Mouse (Mus musculus): Measurements from ENCODE around the gene Zfp967. TPM values are rescaled to one million over a fixed set of nuclear protein-coding genes. Genes with fewer than 3 reads are reported as not detected.
"Not testable (repeated sequence)": the region's sequence is repeated elsewhere in the genome, so short reads cannot be mapped to it uniquely, and the experiment has no call there.

The Zfp967 gene
- polyA plus RNA-seq (2012; rRNA removed): not detected in 2 replicates

GRCm38 (mm10) chr2:176520756-176521155, at the start of gene Zfp967:
TSS of gene Zfp967 (plus strand) at chr2:176521056.
- DNase-seq (ENCODE audit: low read depth): not testable (repeated sequence)

GRCm38 (mm10) chr2:176486683-176487082, 34.2 kb upstream of the Zfp967 start, which contains the start of gene Gm14434:
TSS of gene Gm14434 (minus strand) at chr2:176486783.
- DNase-seq (ENCODE audit: low read depth): not testable (repeated sequence)

Other genes with a start within 250 kb of the Zfp967 start
- not detected in 2 replicates for gene Gm11009, start 201.6 kb upstream of the Zfp967 start, polyA plus RNA-seq (2012; rRNA removed)
- 0.89 and 2.3 TPM in 2 replicates for gene Gm14435, start 97.5 kb upstream of the Zfp967 start, polyA plus RNA-seq (2012; rRNA removed)
- 8.3 and 16.3 TPM in 2 replicates for gene Gm14434, start 34.3 kb upstream of the Zfp967 start, polyA plus RNA-seq (2012; rRNA removed)
- 18.5 and 23.3 TPM in 2 replicates for gene Gm14308, start 115.3 kb downstream of the Zfp967 start, polyA plus RNA-seq (2012; rRNA removed)
- 7.3 and 8.3 TPM in 2 replicates for gene Zfp973, start 149.5 kb downstream of the Zfp967 start, polyA plus RNA-seq (2012; rRNA removed)
- 20.6 and 21.2 TPM in 2 replicates for gene Gm14305, start 187.3 kb downstream of the Zfp967 start, polyA plus RNA-seq (2012; rRNA removed)